ENCODE assay signal across 7 mouse cellular contexts in genomic region chr17:6782033-6782526, GRCm38 (mm10). TPM values are rescaled to one million over a fixed set of nuclear protein-coding genes. Genes with fewer than 3 reads are reported as not detected.
DNase-seq lines count a peak whose midpoint lies in the region; ATAC-seq and TF ChIP-seq lines count a peak whose summit lies in the region.

No protein-coding gene starts in this region.

- TF ChIP-seq POLR2A in bone marrow macrophage, adult 2 months (IDR thresholded peaks at IDR 0.05; ENCODE audit: borderline replicate concordance, low read depth, low read length): no peak

- H3K27me3 ChIP-seq in kidney, embryonic 14.5 days (ENCODE audit: control insufficient read depth, insufficient read depth, low read length): no peaks in the 10 kb centered on the region

- 1% methylated on average over 21 of the region's 21 CpGs for WGBS in kidney, embryonic 14.5 days

- H3K27ac ChIP-seq in ES-E14 (ENCODE audit: insufficient read depth, low read depth, low read length, poor library complexity, severe bottlenecking): peak overlapping the region; percentile 77
- no peak overlapping the region for H3K27ac ChIP-seq in bone marrow macrophage, adult 2 months (ENCODE audit: insufficient read depth, low read depth, low read length)
- H3K27ac ChIP-seq in kidney, embryonic 14.5 days (ENCODE audit: low read depth, low read length): peak overlapping the region; percentile 90

- in situ Hi-C loops in ES-E14 (cut with MboI; ENCODE audit: low sequenced_read_pairs in 2 of 2, unreplicated experiment in 2 of 2): no loop called here

- peaks cover 3 to 7% of the 10 kb centered on the region in 2 experiments for H3K4me1 ChIP-seq in ES-E14 (ENCODE audit: control insufficient read depth in 2 of 2, insufficient read depth in 2 of 2, low read length in 2 of 2, poor library complexity in 1 of 2)
- H3K4me1 ChIP-seq in bone marrow macrophage, adult 2 months (ENCODE audit: control insufficient read depth, insufficient read depth, low read length): peaks cover 20% of the 10 kb centered on the region
- peaks cover 23% of the 10 kb centered on the region for H3K4me1 ChIP-seq in kidney, embryonic 14.5 days (ENCODE audit: control insufficient read depth, insufficient read depth, low read length)

- 0 out of 2 replicates have a peak, but pooled peaks have one; percentile 3 for ATAC-seq in kidney, embryonic 14.5 days (ENCODE audit: low FRiP score, low TSS enrichment)

- H3K4me2 ChIP-seq in kidney, embryonic 14.5 days (replicated peaks; ENCODE audit: low read depth, low read length): peak overlapping the region; percentile 88

- no peak for TF ChIP-seq CTCF in bone marrow macrophage, adult 2 months (IDR thresholded peaks at IDR 0.05; ENCODE audit: low read depth, low read length)

- DNase-seq in ES-E14 (ENCODE audit: low read depth, low spot score): peak; percentile 49
- DNase-seq in heart, adult 8-10 months (ENCODE audit: low spot score): peak; percentile 31
- peak; percentile 46 for DNase-seq in lung, postnatal 14 days
- peak; percentile 65 for DNase-seq in spleen, adult 12 weeks (ENCODE audit: low spot score)
- no peak for DNase-seq in right cerebral cortex, adult 18-20 months

- H3K9ac ChIP-seq in ES-E14 (ENCODE audit: insufficient read depth, low read depth, low read length, poor library complexity, severe bottlenecking): peak overlapping the region; percentile 91
- H3K9ac ChIP-seq in kidney, embryonic 14.5 days (ENCODE audit: low read depth, low read length): peak overlapping the region; percentile 89

- no peaks in the 10 kb centered on the region for H3K36me3 ChIP-seq in ES-E14 (ENCODE audit: control insufficient read depth, insufficient read depth, low read length, poor library complexity, severe bottlenecking)
- H3K36me3 ChIP-seq in kidney, embryonic 14.5 days (ENCODE audit: control insufficient read depth, insufficient read depth, low read length): no peaks in the 10 kb centered on the region

- peak overlapping the region; percentile 77 to 93 for H3K4me3 ChIP-seq in ES-E14 (ENCODE audit: insufficient read depth in 1 of 2, low read depth in 1 of 2, low read length in 2 of 2, poor library complexity in 1 of 2, severe bottlenecking in 1 of 2)
- peak overlapping the region; percentile 85 for H3K4me3 ChIP-seq in bone marrow macrophage, adult 2 months (ENCODE audit: insufficient read depth, low read length)
- H3K4me3 ChIP-seq in kidney, embryonic 14.5 days (ENCODE audit: low read length): peak overlapping the region; percentile 83

- H3K9me3 ChIP-seq in ES-E14 (ENCODE audit: control insufficient read depth, insufficient read depth, low read depth, low read length): no peaks in the 10 kb centered on the region
- no peaks in the 10 kb centered on the region for H3K9me3 ChIP-seq in kidney, embryonic 14.5 days (ENCODE audit: control insufficient read depth, low read length)

TF ChIP-seq in ES-E14, 5 proteins besides CTCF, POLR2A, EP300 and RAD21:
- TF ChIP-seq ZNF384 (IDR thresholded peaks at IDR 0.05; ENCODE audit: low read depth, low read length) (no peak), ZC3H11A (IDR thresholded peaks at IDR 0.05; ENCODE audit: borderline replicate concordance, low read depth, low read length) (no peak), MAFK (IDR thresholded peaks at IDR 0.05; ENCODE audit: insufficient read depth, low read depth, low read length) (no peak), HCFC1 (IDR thresholded peaks at IDR 0.05; ENCODE audit: borderline replicate concordance, insufficient read depth, low read length) (no peak), CHD2 (IDR thresholded peaks at IDR 0.05; ENCODE audit: low read depth, low read length) (no peak)

RNA-seq across cellular contexts. Expression of gene Ezr, which starts 0.5 kb away (rescaled TPM):
- total RNA-seq in ES-E14 (2012; rRNA removed): 131 and 180 TPM in 2 replicates
- 19.4 and 19.9 TPM in 2 replicates for polyA plus RNA-seq in bone marrow macrophage, adult 2 months (2012; ENCODE audit: insufficient read depth, insufficient read length, missing spikeins)
- 10 to 100 TPM; 29.1 to 38.7 (median 33.9) TPM for total RNA-seq in heart, adult 8-10 months (2022)
- polyA plus RNA-seq in kidney, embryonic 14.5 days (2014; fragmentation: Nextera tagmentation; extraction: Ambion mirVana): 96.7 and 158 TPM in 2 replicates
